Mouse (Mus musculus) cortical plate, adult 2 months (tissue): Measurements from ENCODE around the gene Olfr385. TPM values are rescaled to one million over a fixed set of nuclear protein-coding genes. Genes with fewer than 3 reads are reported as not detected.
"Not testable (repeated sequence)": the region's sequence is repeated elsewhere in the genome, so short reads cannot be mapped to it uniquely, and the experiment has no call there.

Source experiments
- H3K27ac ChIP-seq: fragments of 200-500 bp; 2 replicates; pipeline ENCODE4 v1.5.1; 2012; ENCODE audit warnings: low read length, control low read depth, inconsistent platforms; ENCODE audit not compliant: insufficient read depth
- H3K4me1 ChIP-seq: fragments of 200-500 bp; 2 replicates; pipeline ENCODE4 v1.6.1; 2011; ENCODE audit warnings: low read length; ENCODE audit not compliant: control insufficient read depth, insufficient read depth
- H3K4me3 ChIP-seq: fragments of 200-500 bp; 2 replicates; pipeline ENCODE4 v1.5.1; 2011; ENCODE audit warnings: mild to moderate bottlenecking, low read length, control low read depth; ENCODE audit not compliant: insufficient read depth
- CTCF ChIP-seq: fragments of 200-500 bp; IDR thresholded peaks from 2 replicates; pipeline ENCODE4 v1.5.1; 2011; ENCODE audit warnings: mild to moderate bottlenecking, control low read depth, low read length; ENCODE audit not compliant: insufficient read depth; ENCODE audit errors: extremely low read depth
- POLR2A ChIP-seq: fragments of 200-500 bp; IDR thresholded peaks from 2 replicates; pipeline ENCODE4 v1.6.1; 2011; ENCODE audit warnings: mild to moderate bottlenecking, low read length, control low read depth; ENCODE audit not compliant: insufficient read depth; ENCODE audit errors: extremely low read depth
- polyA plus RNA-seq: library from polyadenylated mRNA; depleted of rRNA; stranded (reverse); fragments of >200 nt; gene quantifications from 2 replicates; pipeline ENCODE4 v1.2.3, GENCODE M21; 2012; rRNA removed

Gene Olfr385
- polyA plus RNA-seq = not detected in 2 replicates

- Histone ChIP-seq H3K27ac (no peak within 1 kb of the TSS), H3K4me1 (no peaks in the 10 kb centered on the region), H3K4me3 (no peak within 1 kb of the TSS)
- TF ChIP-seq CTCF (no peak), POLR2A (no peak)
Observed at GRCm38 (mm10) chr11:73592908-73593307, at the start of gene Olfr385. Olfr385 (minus strand) TSS chr11:73593008.

- Histone ChIP-seq H3K4me3 (no peak within 1 kb of the TSS), H3K27ac (no peak within 1 kb of the TSS), H3K4me1 (no peaks in the 10 kb centered on the region)
- TF ChIP-seq POLR2A = no peak
- TF ChIP-seq CTCF = no peak
Observed at GRCm38 (mm10) chr11:73598294-73598693, 5.5 kb upstream of the Olfr385 start, which contains the start of gene Olfr384. Olfr384 (plus strand) TSS chr11:73598594.

DNA sequence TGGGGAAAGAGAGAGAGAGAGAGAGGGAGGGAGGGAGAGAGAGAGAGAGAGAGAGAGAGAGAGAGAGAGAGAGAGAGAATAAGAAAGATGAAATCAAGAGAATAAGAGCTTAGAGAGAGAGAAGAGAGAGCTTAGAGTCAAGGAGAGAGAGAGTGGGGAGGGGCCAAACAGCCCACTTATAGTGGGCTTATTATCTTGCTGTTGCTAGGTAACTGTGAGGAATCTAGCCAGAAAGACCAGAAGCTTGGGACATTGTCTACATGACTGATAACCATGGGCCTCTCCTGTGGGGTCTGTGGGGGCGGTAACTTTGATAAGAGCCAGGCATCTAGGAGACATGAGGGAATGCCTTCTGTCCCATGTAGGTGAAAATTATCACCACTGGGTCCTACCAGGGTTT lies 9.6 kb downstream of the Olfr385 start:
- not testable (repeated sequence) for H3K27ac ChIP-seq, H3K4me1 ChIP-seq, H3K4me3 ChIP-seq

DNA sequence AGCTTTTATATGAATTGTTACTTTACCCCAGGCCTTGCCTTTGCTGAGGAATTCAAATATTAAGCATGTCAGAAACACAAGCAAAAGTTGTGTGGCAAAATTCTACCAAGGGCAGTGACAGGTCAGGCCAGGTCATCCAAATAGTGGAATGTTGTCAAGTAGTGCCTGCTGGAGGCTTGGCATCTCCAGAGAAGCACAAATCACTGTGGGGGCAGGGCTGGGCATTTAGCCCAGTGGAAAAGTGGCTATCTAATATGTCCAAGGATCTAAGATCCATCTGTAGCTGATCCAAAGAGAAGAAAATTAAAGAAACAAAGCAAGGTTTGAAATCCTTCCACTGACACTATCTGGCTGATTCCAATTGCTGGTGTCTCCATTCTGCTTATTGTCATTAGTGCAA lies 12.9 kb downstream of the Olfr385 start:
- Histone ChIP-seq H3K4me3 (no peak overlapping the region), H3K27ac (no peak overlapping the region), H3K4me1 (no peaks in the 10 kb centered on the region)
- TF ChIP-seq CTCF (no peak), POLR2A (no peak)

Other genes with a start within 250 kb of the Olfr385 start
- gene Olfr20, start 242.2 kb downstream of the Olfr385 start, polyA plus RNA-seq = not detected in 2 replicates
- gene Olfr376, start 221.8 kb downstream of the Olfr385 start, polyA plus RNA-seq = not detected in 2 replicates
- not detected in 2 replicates for gene Olfr1, start 193.4 kb downstream of the Olfr385 start, polyA plus RNA-seq
- gene Olfr378, start 164.5 kb downstream of the Olfr385 start, polyA plus RNA-seq = not detected in 2 replicates
- not detected in 2 replicates for gene Olfr380, start 135.5 kb downstream of the Olfr385 start, polyA plus RNA-seq
- gene Olfr381, start 101.4 kb downstream of the Olfr385 start, polyA plus RNA-seq = not detected in 2 replicates
- not detected in 2 replicates for gene Olfr382, start 75.8 kb downstream of the Olfr385 start, polyA plus RNA-seq
- not detected in 2 replicates for gene Olfr384, start 5.6 kb upstream of the Olfr385 start, polyA plus RNA-seq
- gene Zfp735, start 95.8 kb upstream of the Olfr385 start, polyA plus RNA-seq = not detected in 2 replicates
- not detected in 2 replicates for gene Olfr389, start 187.7 kb upstream of the Olfr385 start, polyA plus RNA-seq
- not detected in 2 replicates for gene Olfr390, start 190.0 kb upstream of the Olfr385 start, polyA plus RNA-seq
- not detected in 2 replicates for gene Olfr391-ps, start 210.0 kb upstream of the Olfr385 start, polyA plus RNA-seq
- gene Olfr392, start 224.0 kb upstream of the Olfr385 start, polyA plus RNA-seq = not detected in 2 replicates